In genomic region chr14:76569271-76569961, GRCm38 (mm10) we compare ENCODE assay signal across 8 mouse cellular contexts. TPM values are rescaled to one million over a fixed set of nuclear protein-coding genes. Genes with fewer than 3 reads are reported as not detected.
DNase-seq lines count a peak whose midpoint lies in the region; ATAC-seq and TF ChIP-seq lines count a peak whose summit lies in the region.

No protein-coding gene starts in this region.

- no peak overlapping the region for H3K4me3 ChIP-seq in kidney, adult 2 months (ENCODE audit: insufficient read depth, low read depth, low read length)
- no peak overlapping the region for H3K4me3 ChIP-seq in heart, embryonic 14.5 days (ENCODE audit: control insufficient read depth in 1 of 2, insufficient read depth in 1 of 2, low read depth in 1 of 2, low read length in 2 of 2)

- peaks cover 6% of the 10 kb centered on the region; the same call in 1 of the 2 replicates for H3K4me1 ChIP-seq in kidney, adult 2 months (ENCODE audit: control insufficient read depth, insufficient read depth, low read length)
- H3K4me1 ChIP-seq in heart, embryonic 14.5 days (ENCODE audit: control insufficient read depth in 2 of 2, insufficient read depth in 2 of 2, low read length in 2 of 2) = peaks cover 0 to 10% of the 10 kb centered on the region in 2 experiments; a peak in 2 of 4 replicates

- peak; percentile 76 for ATAC-seq in activated CD4-positive, CD25-positive, alpha-beta regulatory T cell, adult 4 months
- peak; percentile 68 for ATAC-seq in heart, embryonic 14.5 days (ENCODE audit: insufficient number of reproducible peaks, insufficient read depth, low FRiP score, low read depth)

- 55% methylated on average over 9 of the region's 9 CpGs for WGBS in kidney, adult 2 months
- WGBS in heart, embryonic 14.5 days = 24% methylated on average over 9 of the region's 9 CpGs

- H3K36me3 ChIP-seq in kidney, adult 2 months (ENCODE audit: control insufficient read depth, insufficient read depth, low read length) = no peaks in the 10 kb centered on the region
- H3K36me3 ChIP-seq in heart, embryonic 14.5 days (ENCODE audit: control insufficient read depth, insufficient read depth, low read length) = no peaks in the 10 kb centered on the region

- DNase-seq in kidney, adult 2 months = peak; percentile 48
- DNase-seq in kidney, postnatal 25 days = no peak
- DNase-seq in lung, postnatal 36 days = peak; percentile 30
- no peak for DNase-seq in left cerebral cortex, adult 8-10 months (ENCODE audit: low spot score in 2 of 2)
- no peak for DNase-seq in right cerebral cortex, postnatal 25 days
- no peak for DNase-seq in Muller cell, postnatal 12 days (ENCODE audit: inconsistent ontology term)

- no peak overlapping the region for H3K27ac ChIP-seq in kidney, adult 2 months (ENCODE audit: insufficient read depth, low read depth, low read length)
- H3K27ac ChIP-seq in heart, embryonic 14.5 days (replicated peaks in 1 of 2; ENCODE audit: control insufficient read depth in 1 of 2, insufficient read depth in 1 of 2, low read depth in 2 of 2, low read length in 2 of 2) = peak overlapping the region; percentile 26 to 37; a peak in 3 of 4 replicates

- TF ChIP-seq POLR2A in kidney, adult 2 months (IDR thresholded peaks at IDR 0.05; ENCODE audit: low read depth, low read length) = no peak

- TF ChIP-seq CTCF in kidney, adult 2 months (conservative IDR thresholded peaks at IDR 0.05; ENCODE audit: insufficient read depth, insufficient read length, low read depth, low read length) = no peak

- H3K9me3 ChIP-seq in heart, embryonic 14.5 days (ENCODE audit: control insufficient read depth, low read length) = no peaks in the 10 kb centered on the region

- no peak overlapping the region for H3K4me2 ChIP-seq in heart, embryonic 14.5 days (ENCODE audit: low read length)

- H3K27me3 ChIP-seq in kidney, adult 2 months (replicated peaks; ENCODE audit: control insufficient read depth, insufficient read depth, low read length) = no peaks in the 10 kb centered on the region
- H3K27me3 ChIP-seq in heart, embryonic 14.5 days (ENCODE audit: control insufficient read depth, insufficient read depth, low read length) = no peaks in the 10 kb centered on the region

- no peak overlapping the region for H3K9ac ChIP-seq in heart, embryonic 14.5 days (ENCODE audit: low read length)

RNA-seq across cellular contexts. Expression of gene Serp2, which starts 12.7 kb away (rescaled TPM):
- polyA plus RNA-seq in kidney, adult 2 months (2012; rRNA removed) = 1.0 and 2.0 TPM in 2 replicates
- polyA plus RNA-seq in activated CD4-positive, CD25-positive, alpha-beta regulatory T cell, adult 4 months (2017; shearing (Covaris generic)) = 1 to 10 TPM; 3.8 to 5.4 TPM
- 9.2 and 9.5 TPM in 2 replicates for polyA plus RNA-seq in heart, embryonic 14.5 days (2014; fragmentation: Nextera tagmentation; extraction: Ambion mirVana)
- 100 to 1,000 TPM; 143 to 176 (median 163) TPM for total RNA-seq in left cerebral cortex, adult 8-10 months (2022)

Comparison
In these comparisons a context has a peak if more than half of its experiments do, and no peak if none do; other contexts are left out.
1. DNase-seq: peak in kidney, adult 2 months (single experiment) and lung, postnatal 36 days (single experiment); none in kidney, postnatal 25 days (0 of 2), left cerebral cortex, adult 8-10 months (0 of 2), right cerebral cortex, postnatal 25 days (single experiment) and Muller cell, postnatal 12 days (single experiment).